Mouse (Mus musculus) splenic B cell, adult 2 months (primary cell): Measurements from ENCODE around the gene Slc39a3.
"Not testable (repeated sequence)": the region's sequence is repeated elsewhere in the genome, so short reads cannot be mapped to it uniquely, and the experiment has no call there.

Experiments
- DNase-seq: peaks from one replicate; pipeline ENCODE4 v3.0.0-alpha.2; 2011; ENCODE audit warnings: low read depth, low spot score
- H3K27me3 ChIP-seq: 2 replicates; pipeline ENCODE4 v1.6.1; 2012; ENCODE audit warnings: mild to moderate bottlenecking, low read length, moderate library complexity, mixed read lengths; ENCODE audit not compliant: control insufficient read depth, poor library complexity, insufficient read depth, severe bottlenecking
- H3K36me3 ChIP-seq: 2 replicates; pipeline ENCODE4 v1.6.1; 2012; ENCODE audit warnings: mild to moderate bottlenecking, low read length, moderate library complexity, mixed read lengths; ENCODE audit not compliant: control insufficient read depth, poor library complexity, insufficient read depth, severe bottlenecking

The Slc39a3 gene

DNA sequence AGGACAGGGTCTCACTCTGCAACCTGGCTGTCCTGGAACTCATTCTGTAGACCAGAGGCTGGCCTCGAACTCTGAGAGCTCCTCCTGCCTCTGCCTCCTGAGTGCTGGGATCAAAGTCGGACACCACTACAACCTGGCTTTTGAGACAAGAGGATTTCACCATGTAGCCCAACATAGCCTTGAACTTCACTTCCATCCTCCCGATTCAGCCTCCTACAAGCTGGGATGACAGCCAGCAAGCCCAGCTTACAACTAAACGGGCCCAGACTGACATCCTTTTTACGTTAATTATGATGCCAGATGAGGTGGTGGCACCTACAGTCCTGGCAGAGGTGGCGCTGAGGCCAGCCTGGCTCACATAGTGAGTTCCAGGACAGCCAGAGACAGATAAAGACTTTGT is 21.7 kb upstream of the Slc39a3 start:
- H3K36me3 ChIP-seq: no peaks in the 10 kb centered on the region
- DNase-seq: no peak
- no peaks in the 10 kb centered on the region for H3K27me3 ChIP-seq

DNA sequence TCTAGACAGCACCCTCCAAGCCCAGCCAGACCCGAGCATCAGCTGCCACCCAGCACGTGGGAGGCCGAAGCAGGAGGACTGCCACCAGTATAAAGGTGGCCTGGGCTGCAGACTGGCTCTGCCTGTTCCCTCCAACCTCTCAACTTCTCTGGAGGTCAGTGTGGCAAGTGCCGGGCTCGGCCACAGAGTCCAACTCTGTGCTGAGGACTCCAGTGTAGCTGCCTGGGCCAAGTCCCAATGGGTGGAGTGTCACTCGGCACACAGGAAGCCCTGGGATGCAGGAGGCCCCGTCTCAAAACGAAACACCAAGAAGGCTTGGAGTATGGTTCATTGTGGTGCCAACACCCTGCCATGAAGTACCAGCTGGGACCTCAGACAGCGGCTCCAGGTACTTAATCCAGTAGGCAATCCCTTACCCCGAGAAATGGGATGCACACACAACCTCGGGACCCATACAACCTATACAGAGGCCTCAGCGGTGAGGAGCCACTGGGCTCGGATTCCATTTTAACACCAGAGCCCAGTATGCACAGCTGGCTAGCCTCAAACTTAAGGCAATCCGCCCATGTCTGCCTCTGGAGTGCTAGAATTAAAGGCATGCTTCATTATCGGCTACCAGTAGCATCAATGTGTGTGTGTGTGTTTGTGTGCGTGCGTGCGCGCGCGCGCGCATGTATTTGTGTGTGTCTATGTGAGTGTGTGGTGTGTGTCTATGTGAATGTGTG is 20.3 kb upstream of the Slc39a3 start:
- Histone ChIP-seq H3K36me3 (no peaks in the 10 kb centered on the region), H3K27me3 (no peaks in the 10 kb centered on the region)
- DNase-seq: no peak

DNA sequence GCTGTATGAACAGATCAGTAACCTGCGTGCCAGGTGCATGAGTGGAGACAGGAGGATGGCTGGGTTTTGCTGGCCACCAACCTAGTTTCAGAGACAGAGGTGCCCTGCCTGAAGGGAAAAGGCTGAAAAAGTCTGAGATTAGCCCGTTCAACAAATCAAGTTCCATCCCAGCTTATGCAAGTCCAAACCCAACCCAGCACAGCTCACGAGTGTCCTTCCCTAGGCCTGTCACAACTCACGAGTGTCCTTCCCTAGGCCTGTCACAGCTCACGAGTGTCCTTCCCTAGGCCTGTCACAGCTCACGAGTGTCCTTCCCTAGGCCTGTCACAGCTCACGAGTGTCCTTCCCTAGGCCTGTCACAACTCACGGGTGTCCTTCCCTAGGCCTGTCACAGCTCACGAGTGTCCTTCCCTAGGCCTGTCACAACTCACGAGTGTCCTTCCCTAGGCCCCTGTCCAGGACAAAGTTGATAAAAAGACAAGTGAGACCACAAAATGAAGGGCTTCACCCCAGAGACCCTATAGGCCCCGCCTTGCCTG is 18.6 kb upstream of the Slc39a3 start:
- H3K27me3 ChIP-seq, H3K36me3 ChIP-seq, DNase-seq: not testable (repeated sequence)

DNA sequence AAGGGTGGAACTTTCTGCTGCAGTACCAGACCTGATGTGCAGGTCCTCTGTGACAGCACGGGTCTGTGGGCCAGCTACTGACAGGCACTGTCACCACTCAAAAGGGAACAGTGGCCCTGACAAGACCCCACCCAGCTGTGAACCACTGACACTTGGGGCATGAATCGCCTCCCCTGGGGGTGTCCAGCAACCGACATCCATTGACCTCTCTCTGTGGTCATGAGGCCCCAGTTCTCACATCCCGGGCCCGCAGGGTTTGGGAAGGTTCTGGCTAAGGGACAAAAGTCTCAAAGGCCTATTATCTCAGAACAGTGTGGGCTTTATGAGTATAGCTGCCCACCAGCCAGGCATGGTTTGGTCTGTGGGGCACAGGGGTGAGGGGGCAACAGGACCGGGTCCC is 17.9 kb upstream of the Slc39a3 start:
- DNase-seq: no peak
- Histone ChIP-seq H3K27me3 (no peaks in the 10 kb centered on the region), H3K36me3 (peaks cover under 1% of the 10 kb centered on the region; the same call in 1 of the 2 replicates)

DNA sequence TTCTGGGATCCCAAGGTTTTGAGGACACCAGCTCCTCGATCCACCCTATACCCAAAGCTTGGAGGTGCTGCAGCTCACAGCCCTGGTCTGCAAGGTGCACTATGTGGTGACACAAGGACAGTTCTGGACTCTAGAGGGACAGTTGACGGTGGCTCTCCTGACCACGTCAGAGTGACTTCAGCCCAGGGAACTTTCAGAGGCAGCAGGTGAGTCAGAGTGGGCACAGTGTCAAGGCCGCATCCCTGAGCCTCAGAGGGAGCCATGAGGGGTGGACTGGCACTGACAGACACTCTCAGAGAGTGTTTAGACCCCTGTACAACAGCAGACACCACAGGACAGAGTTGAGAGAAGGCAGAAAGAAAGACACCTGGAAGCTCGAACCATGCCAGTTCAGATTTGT is 15.4 kb upstream of the Slc39a3 start:
- DNase-seq: no peak
- H3K27me3 ChIP-seq: no peaks in the 10 kb centered on the region
- H3K36me3 ChIP-seq: peaks cover 5% of the 10 kb centered on the region

DNA sequence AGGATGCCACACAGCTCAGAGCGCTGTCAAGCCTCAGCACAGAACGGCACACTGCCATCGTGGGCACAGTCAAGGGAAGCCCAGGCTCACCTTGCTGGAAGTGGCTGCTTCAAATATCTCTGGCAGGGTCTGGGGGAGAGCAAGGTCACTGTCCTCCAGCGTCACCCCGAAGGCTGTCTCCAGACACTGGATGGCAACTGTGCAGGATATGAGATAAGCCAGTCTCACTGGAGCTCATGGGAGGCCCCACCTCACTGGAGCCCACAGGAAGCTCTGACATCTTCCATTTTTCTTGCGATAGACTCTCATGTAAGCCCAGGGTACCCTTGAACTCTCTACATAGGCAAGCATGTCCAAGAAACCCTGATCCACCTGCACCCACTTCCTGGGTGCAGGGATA is 13.9 kb upstream of the Slc39a3 start:
- H3K27me3 ChIP-seq: no peaks in the 10 kb centered on the region
- peaks cover 6% of the 10 kb centered on the region for H3K36me3 ChIP-seq
- no peak for DNase-seq

DNA sequence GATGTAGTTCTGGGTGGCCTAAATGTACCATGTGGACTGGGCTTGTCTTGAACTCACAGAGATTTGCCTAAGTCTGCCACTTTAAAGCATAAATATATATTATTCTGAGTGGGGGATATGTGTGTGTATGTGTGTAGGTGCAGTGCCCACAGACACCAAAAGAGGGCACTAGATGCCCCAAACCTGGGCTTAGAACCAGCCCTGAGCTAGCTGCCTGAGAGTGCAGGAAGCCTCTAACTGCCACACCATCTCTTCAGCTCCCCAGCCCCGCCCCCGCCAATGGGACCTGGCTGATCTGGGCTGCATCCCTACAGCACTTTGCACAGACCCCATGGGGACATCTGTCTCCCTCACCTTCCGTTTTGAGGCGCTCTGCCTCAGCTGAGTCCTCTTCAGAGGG is 13.4 kb upstream of the Slc39a3 start:
- DNase-seq: peak; percentile 57
- H3K27me3 ChIP-seq: no peaks in the 10 kb centered on the region
- peaks cover 8% of the 10 kb centered on the region for H3K36me3 ChIP-seq

DNA sequence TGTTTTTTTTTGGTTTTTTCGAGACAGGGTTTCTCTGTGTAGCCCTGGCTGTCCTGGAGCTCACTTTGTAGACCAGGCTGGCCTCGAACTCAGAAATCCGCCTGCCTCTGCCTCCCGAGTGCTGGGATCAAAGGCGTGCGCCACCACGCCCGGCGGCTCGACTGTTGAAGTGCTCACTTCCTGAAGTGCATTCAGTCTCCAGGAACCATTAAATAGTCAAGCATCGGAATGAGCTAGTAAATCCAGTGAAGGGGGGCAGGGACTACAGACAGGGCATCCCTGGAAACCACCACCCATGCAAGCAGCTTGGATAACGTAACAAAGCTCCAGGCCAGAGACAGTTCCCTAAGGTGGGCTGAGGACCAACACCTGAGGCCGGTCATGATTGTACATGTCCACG is 8.0 kb upstream of the Slc39a3 start:
- DNase-seq, H3K36me3 ChIP-seq, H3K27me3 ChIP-seq: not testable (repeated sequence)

DNA sequence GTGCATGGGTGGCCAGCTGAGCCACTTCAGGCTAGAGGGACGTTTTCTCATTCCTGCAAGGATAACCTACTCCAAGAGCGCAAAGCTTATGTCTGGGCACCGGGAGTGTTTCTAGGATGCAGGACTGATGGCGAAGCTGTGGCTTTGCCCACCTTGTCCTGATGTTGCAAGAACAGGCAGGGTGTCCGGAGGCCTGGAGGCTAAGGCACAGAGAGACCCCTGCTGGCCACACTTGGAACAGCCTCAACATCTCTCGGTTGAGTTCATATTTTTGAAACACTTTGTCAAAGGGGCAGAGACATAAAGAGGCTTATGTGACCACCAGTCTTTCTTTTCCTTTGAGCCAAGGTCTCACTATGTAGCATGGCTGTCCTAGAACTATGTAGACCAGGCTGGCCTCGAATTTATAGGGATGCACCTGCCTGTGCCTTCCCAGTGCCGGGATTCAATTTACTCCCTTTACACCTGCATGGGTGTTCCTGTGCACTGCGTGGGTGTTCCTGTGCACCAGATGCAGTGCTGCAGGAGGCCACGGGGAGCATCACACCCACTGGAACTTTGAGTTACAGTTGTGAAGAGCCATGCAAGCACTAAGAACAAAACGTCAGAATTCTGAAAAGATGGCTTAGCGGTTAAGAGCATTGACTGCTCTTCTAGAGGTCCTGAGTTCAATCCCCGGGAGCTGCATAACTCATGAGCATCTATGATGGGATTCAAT is 4.4 kb upstream of the Slc39a3 start:
- DNase-seq: peak; percentile 82
- Histone ChIP-seq H3K27me3 (no peaks in the 10 kb centered on the region), H3K36me3 (peaks cover 2% of the 10 kb centered on the region; the same call in 1 of the 2 replicates)

DNA sequence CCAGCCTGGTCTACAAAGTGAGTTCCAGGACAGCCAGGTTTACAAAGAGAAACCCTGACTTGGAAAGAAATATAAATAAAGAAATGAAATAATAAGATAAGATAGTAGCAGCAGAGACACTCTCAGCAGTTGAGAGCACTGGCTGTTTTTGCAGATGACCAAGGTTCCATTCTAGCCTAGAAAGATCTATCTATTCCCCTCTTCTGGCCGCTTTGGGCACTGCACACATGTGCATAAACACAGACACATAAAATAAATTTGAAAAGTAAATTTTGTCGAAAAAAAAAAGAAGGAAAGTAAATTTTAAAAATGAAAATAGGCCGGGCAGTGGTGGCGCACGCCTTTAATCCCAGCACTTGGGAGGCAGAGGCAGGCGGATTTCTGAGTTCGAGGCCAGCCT is 975 bp downstream of the Slc39a3 start:
- peak; percentile 57 for DNase-seq
- H3K27me3 ChIP-seq: no peaks in the 10 kb centered on the region
- H3K36me3 ChIP-seq: no peaks in the 10 kb centered on the region; the same call in none of the 2 replicates

DNA sequence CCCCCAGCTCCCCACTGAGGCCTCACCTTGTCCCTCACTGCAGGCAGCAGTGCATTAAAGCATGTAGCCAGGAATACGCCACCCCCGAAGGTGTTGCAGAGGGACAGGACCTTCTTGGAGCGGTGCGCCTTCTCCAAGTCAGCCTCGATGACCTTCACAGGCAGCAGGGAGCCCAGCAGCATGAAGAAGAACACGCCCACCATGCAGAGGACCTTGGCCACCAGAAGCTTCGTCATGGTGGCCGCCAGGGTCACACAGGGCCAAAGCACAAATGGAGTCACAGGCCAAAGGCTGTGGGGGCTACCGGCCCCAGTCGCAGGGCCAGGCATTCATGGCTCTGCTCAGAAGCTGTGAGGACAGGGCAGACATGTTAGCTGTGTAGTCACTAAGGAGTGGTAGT is 3.6 kb downstream of the Slc39a3 start:
- no peak for DNase-seq
- Histone ChIP-seq H3K36me3 (no peaks in the 10 kb centered on the region; the same call in none of the 2 replicates), H3K27me3 (no peaks in the 10 kb centered on the region)

DNA sequence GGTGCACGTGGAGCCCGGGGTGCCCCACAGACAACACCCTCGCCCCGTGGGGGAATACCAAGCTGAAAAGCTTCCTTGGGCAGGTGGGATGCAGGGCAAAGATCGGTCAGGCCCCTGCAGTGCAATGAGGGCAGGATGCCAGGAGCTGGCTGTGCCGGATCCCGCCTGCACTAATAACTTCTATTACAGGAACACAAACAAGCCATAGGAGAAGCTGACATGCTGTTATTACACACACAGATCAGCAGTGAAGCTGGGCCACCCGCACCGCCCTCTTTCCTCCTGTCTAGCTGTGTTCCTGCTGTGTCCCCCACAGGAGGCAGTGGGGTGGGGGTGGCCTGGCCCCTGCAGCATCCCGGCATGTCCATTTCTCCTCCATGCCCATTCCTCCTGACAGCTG is 8.2 kb downstream of the Slc39a3 start:
- Histone ChIP-seq H3K27me3 (no peaks in the 10 kb centered on the region), H3K36me3 (no peaks in the 10 kb centered on the region; the same call in none of the 2 replicates)
- no peak for DNase-seq

DNA sequence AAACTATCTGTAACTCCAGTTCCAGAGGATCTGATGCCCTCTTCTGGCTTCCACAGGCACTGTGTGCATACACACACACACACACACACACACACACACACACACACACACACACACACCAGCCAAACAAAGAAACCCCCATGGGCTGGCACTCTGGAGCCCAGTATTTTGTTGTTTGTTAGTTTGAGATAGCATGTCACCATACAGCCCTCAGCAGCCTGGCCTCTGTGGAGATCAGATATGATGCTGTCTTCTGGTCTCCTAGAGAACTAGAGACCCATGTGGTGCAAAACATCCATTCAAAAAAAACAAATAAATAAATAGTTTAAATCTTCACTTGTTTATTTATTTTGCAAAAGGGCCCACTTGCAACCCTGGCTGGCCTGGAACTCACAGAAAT is 9.0 kb downstream of the Slc39a3 start:
- no peaks in the 10 kb centered on the region for H3K27me3 ChIP-seq
- no peak for DNase-seq
- no peaks in the 10 kb centered on the region; the same call in 1 of the 2 replicates for H3K36me3 ChIP-seq

DNA sequence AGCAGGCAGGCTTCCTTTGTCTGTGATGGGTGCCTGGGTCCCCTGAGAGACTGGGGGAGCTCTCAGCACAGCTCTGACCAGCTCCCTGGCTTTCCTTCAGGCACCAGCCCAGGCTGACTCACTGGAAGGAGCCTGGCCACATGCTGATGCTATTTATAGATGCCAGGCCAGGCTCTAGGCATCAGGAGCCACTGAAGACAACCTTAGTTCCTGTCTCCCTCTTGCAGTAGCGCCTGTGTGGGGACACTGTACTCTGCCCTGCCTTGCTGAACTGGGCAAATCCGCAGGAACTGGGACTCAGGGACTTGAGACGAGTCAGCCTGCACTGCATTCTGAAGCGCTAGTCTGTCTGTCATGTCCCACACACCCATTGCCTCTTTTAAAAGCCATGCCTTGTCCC is 9.9 kb downstream of the Slc39a3 start:
- Histone ChIP-seq H3K36me3 (no peaks in the 10 kb centered on the region; the same call in 1 of the 2 replicates), H3K27me3 (no peaks in the 10 kb centered on the region)
- no peak for DNase-seq

DNA sequence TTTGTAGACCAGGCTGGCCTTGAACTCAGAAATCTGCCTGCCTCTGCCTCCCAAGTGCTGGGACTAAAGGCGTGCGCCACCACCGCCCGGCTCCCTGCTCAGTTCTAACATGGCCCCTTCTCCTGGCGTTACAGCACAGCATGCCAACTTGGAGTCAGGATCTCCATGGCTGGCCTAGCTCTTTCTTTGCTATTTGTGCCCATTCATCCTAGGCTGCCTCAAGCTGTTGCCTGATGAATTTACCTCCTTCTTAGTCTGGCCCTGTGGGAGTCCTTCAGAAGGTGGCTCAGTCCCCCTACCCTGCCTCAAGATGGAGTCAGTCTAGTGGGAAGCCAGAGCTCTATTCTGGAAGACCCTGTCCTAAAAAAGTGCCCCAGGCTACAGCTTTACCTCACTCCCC is 10.4 kb downstream of the Slc39a3 start:
- no peaks in the 10 kb centered on the region; the same call in 1 of the 2 replicates for H3K36me3 ChIP-seq
- H3K27me3 ChIP-seq: no peaks in the 10 kb centered on the region
- no peak for DNase-seq
